Mouse (Mus musculus) C2C12 (cell line): ENCODE measurements around the gene Sh3kbp1.

Experiments
- CEBPB ChIP-seq: IDR thresholded peaks from one replicate; pipeline ENCODE4 v1.6.1; 2011; ENCODE audit warnings: low read depth, mild to moderate bottlenecking, control low read depth, moderate library complexity
- CTCF ChIP-seq: IDR thresholded peaks from one replicate; pipeline ENCODE4 v1.5.1; 2011; ENCODE audit not compliant: control insufficient read depth, insufficient read depth, insufficient read length
- FOSL1 ChIP-seq: IDR thresholded peaks from one replicate; pipeline ENCODE4 v1.8.0; 2011; ENCODE audit warnings: mild to moderate bottlenecking, low read length; ENCODE audit not compliant: poor library complexity, insufficient read depth, severe bottlenecking
- MAX ChIP-seq: IDR thresholded peaks from one replicate; pipeline ENCODE4 v1.6.1; 2011; ENCODE audit warnings: mild to moderate bottlenecking, control low read depth
- MYOD1 ChIP-seq: IDR thresholded peaks from one replicate; pipeline ENCODE4 v1.6.1; 2011; ENCODE audit warnings: low read depth; ENCODE audit not compliant: control insufficient read depth, insufficient read length
- MYOG ChIP-seq: IDR thresholded peaks from one replicate; pipeline ENCODE4 v1.6.1; 2011; ENCODE audit not compliant: control insufficient read depth, insufficient read length; ENCODE audit errors: extremely low read depth
- USF1 ChIP-seq: IDR thresholded peaks from one replicate; pipeline ENCODE4 v1.6.1; 2011; ENCODE audit warnings: low read depth, mild to moderate bottlenecking, control low read depth, moderate library complexity

DNA sequence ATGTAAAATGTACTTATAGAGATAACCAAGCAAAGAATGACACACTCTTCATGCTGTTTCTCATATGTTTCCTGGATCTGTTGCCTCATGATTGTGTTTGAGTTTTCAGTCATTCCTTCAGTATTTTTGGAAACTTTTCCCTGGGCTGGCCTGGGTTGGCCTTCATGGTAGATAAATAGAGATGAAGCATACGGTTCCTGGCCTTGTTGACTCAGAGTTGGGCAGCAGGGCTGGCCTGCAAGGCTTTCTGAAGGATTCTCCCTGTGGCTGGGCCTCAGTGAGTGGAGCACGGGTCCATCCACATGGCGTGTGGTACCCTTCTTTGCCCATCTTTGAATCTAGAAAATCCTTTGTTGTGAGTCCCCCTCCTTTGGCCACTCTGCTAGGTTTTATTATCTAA, 276.3 kb downstream of the Sh3kbp1 start:
- TF ChIP-seq CTCF: no peak
- TF ChIP-seq USF1: no peak
- no peak for TF ChIP-seq CEBPB
- TF ChIP-seq MAX: no peak
- no peak for TF ChIP-seq MYOG
- no peak for TF ChIP-seq MYOD1
- no peak for TF ChIP-seq FOSL1
